ENCODE assay signal across 17 mouse cellular contexts in genomic region chr7:99529410-99529809, GRCm38 (mm10). TPM values are rescaled to one million over a fixed set of nuclear protein-coding genes. Genes with fewer than 3 reads are reported as not detected.
DNase-seq lines count a peak whose midpoint lies in the region; ATAC-seq and TF ChIP-seq lines count a peak whose summit lies in the region.
"Had no signal": no experiment of that assay in that cellular context is flagged by ENCODE, and none has a peak within 500 bp of the region (broad histone marks: within the 10 kb centered on the region; RNA-seq: fewer than 3 reads in every experiment).

No protein-coding gene starts in this region.

- WGBS in lung, embryonic 14.5 days, result 41% methylated on average over 5 of the region's 5 CpGs
- 62% methylated on average over 5 of the region's 5 CpGs for WGBS in liver, embryonic 13.5 days (ENCODE audit: insufficient replicate concordance)

- H3K27ac ChIP-seq in lung, embryonic 14.5 days (ENCODE audit: low read depth), result 0 out of 2 replicates have a peak overlapping the region, but pooled peaks have one; percentile 24
- peak overlapping the region; percentile 97 for H3K27ac ChIP-seq in liver, embryonic 13.5 days
- H3K27ac ChIP-seq: embryonic facial prominence, embryonic 13.5 days; hindbrain, embryonic 14.5 days; midbrain, embryonic 15.5 days had no signal

- H3K4me3 ChIP-seq in lung, embryonic 14.5 days (ENCODE audit: low read depth, low read length), result no peak overlapping the region
- H3K4me3 ChIP-seq in liver, embryonic 13.5 days (replicated peaks), result no peak overlapping the region
- H3K4me3 ChIP-seq: embryonic facial prominence, embryonic 13.5 days; limb, embryonic 10.5 days; midbrain, embryonic 15.5 days had no signal

- no peak for TF ChIP-seq CTCF in lung, embryonic 14.5 days (IDR thresholded peaks at IDR 0.05; ENCODE audit: low read depth)

- peak; percentile 42 to 68 for DNase-seq in kidney, postnatal 4 days
- no peak for DNase-seq in kidney, adult 11 months
- no peak for DNase-seq in lung, embryonic 14.5 days
- no peak for DNase-seq in lung, postnatal 14 days
- no peak for DNase-seq in liver, embryonic 13.5 days
- DNase-seq in telencephalon, adult 2 months (ENCODE audit: low read depth, low spot score), result peak; percentile 71
- DNase-seq in gastrocnemius, postnatal 14 days, result no peak
- DNase-seq: adrenal gland, postnatal 36 days; cerebellum, adult 9-10 months; gastrocnemius, postnatal 10 days; lung, adult 2 months; thymus, adult 2 months had no signal

- no peaks in the 10 kb centered on the region for H3K4me1 ChIP-seq in lung, embryonic 14.5 days (ENCODE audit: insufficient read depth)
- peaks cover 61% of the 10 kb centered on the region for H3K4me1 ChIP-seq in liver, embryonic 13.5 days (replicated peaks)

- ATAC-seq in lung, embryonic 14.5 days (ENCODE audit: insufficient read depth), result no peak
- ATAC-seq in liver, embryonic 13.5 days (ENCODE audit: low read depth), result no peak
- ATAC-seq: intestine, embryonic 16.5 days; midbrain, embryonic 15.5 days had no signal

- no peaks in the 10 kb centered on the region for H3K27me3 ChIP-seq in lung, embryonic 14.5 days (ENCODE audit: insufficient read depth, low read length)
- H3K27me3 ChIP-seq in liver, embryonic 13.5 days, result no peaks in the 10 kb centered on the region
- H3K27me3 ChIP-seq: embryonic facial prominence, embryonic 13.5 days; midbrain, embryonic 15.5 days had no signal

- no peaks in the 10 kb centered on the region for H3K36me3 ChIP-seq in lung, embryonic 14.5 days (ENCODE audit: insufficient read depth)
- no peaks in the 10 kb centered on the region for H3K36me3 ChIP-seq in liver, embryonic 13.5 days
- H3K36me3 ChIP-seq: embryonic facial prominence, embryonic 13.5 days; limb, embryonic 10.5 days; midbrain, embryonic 15.5 days had no signal

- no peak overlapping the region for H3K4me2 ChIP-seq in lung, embryonic 14.5 days
- no peak overlapping the region for H3K4me2 ChIP-seq in liver, embryonic 13.5 days
- H3K4me2 ChIP-seq: embryonic facial prominence, embryonic 13.5 days; hindbrain, embryonic 14.5 days; midbrain, embryonic 15.5 days had no signal

- no peaks in the 10 kb centered on the region for H3K9me3 ChIP-seq in lung, embryonic 14.5 days (ENCODE audit: low read depth, low read length)
- H3K9me3 ChIP-seq in liver, embryonic 13.5 days (replicated peaks), result no peaks in the 10 kb centered on the region
- H3K9me3 ChIP-seq: embryonic facial prominence, embryonic 13.5 days; limb, embryonic 10.5 days; midbrain, embryonic 15.5 days had no signal

- no peak overlapping the region for H3K9ac ChIP-seq in lung, embryonic 14.5 days
- no peak overlapping the region for H3K9ac ChIP-seq in liver, embryonic 13.5 days
- H3K9ac ChIP-seq: embryonic facial prominence, embryonic 13.5 days; hindbrain, embryonic 14.5 days; midbrain, embryonic 15.5 days had no signal

- intact Hi-C loops in gastrocnemius, postnatal 14 days (cut with DNase I; ENCODE audit: low total_unique reads), result no loop called here

RNA-seq across cellular contexts. Expression of gene Arrb1, which starts 5.9 kb away (rescaled TPM):
- 7.0 and 7.8 TPM in 2 replicates for polyA plus RNA-seq in lung, embryonic 14.5 days (2014; fragmentation: Nextera tagmentation; extraction: Ambion mirVana)
- polyA plus RNA-seq in liver, embryonic 13.5 days (2015; fragmentation: Nextera tagmentation; extraction: Ambion mirVana), result 96.5 and 121 TPM in 2 replicates
- 10 to 100 TPM; 14.3 to 15.2 TPM for total RNA-seq in gastrocnemius, postnatal 14 days (2021)

RNA-seq across cellular contexts. Expression of gene Rps3, which starts 45.9 kb away (rescaled TPM):
- polyA plus RNA-seq in lung, embryonic 14.5 days (2014; fragmentation: Nextera tagmentation; extraction: Ambion mirVana), result 922 and 969 TPM in 2 replicates
- 741 and 746 TPM in 2 replicates for polyA plus RNA-seq in liver, embryonic 13.5 days (2015; fragmentation: Nextera tagmentation; extraction: Ambion mirVana)
- 100 to 1,000 TPM; 262 to 278 TPM for total RNA-seq in gastrocnemius, postnatal 14 days (2021)

Comparison
In these comparisons a context has a peak if more than half of its experiments do, and no peak if none do; other contexts are left out.
1. DNase-seq: peak in kidney, postnatal 4 days (2 of 2) and telencephalon, adult 2 months (single experiment); none in kidney, adult 11 months (single experiment), lung, embryonic 14.5 days (single experiment), lung, postnatal 14 days (single experiment), liver, embryonic 13.5 days (single experiment) and gastrocnemius, postnatal 14 days (single experiment).
2. RNA of gene Arrb1, which starts 5.9 kb away (polyA plus RNA-seq): 96.5 to 121 TPM in liver, embryonic 13.5 days; 7.0 to 7.8 TPM in lung, embryonic 14.5 days; every median in the first group is over 10 times any median in the second.